Mouse (Mus musculus): ENCODE data around the gene Abcg8. TPM values are rescaled to one million over a fixed set of nuclear protein-coding genes. Genes with fewer than 3 reads are reported as not detected.

The Abcg8 gene
- total and polyA plus RNA-seq, 3 experiments, result 0.04 TPM; not detected in 2

DNA sequence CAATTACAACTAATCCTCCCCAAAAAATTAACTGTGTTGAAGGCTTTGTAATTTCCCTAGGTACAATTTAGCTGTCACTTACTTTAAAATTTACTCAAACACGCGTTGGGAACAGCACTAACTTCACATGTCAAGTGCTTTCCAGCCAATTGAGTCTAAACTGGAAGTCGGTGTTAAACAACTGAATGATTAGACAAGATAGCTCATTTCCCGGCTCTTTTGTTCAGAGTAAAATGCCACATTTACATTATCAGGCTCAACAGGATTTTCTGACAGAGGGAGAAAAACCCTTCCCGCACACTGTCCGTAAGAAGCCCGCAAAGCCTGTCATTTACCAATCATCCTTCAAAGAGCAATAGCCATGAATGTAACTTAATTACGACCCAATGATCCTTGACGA lies 68.9 kb downstream of the Abcg8 start:
- peaks cover 18 to 66% of the 10 kb centered on the region in 2 experiments for H3K36me3 ChIP-seq (replicated peaks in 1 of 2; ENCODE audit: control insufficient read depth in 1 of 2, insufficient read depth in 1 of 2, low read length in 1 of 2)
- in situ Hi-C loops (cut with MboI; ENCODE audit: low pct_ligation_motif_present, low pct_unique_long_range_greater_than_20kb, low sequenced_read_pairs) (no loop called here), dilution Hi-C loops (cut with MboI; ENCODE audit: extremely low pct_ligation_motif_present, extremely low pct_unique_long_range_greater_than_20kb, low sequenced_read_pairs) (no loop called here)
- no peak overlapping the region for H3K9ac ChIP-seq (ENCODE audit: insufficient read depth, low read depth)
- H3K79me2 ChIP-seq (replicated peaks; ENCODE audit: control insufficient read depth, extremely low read depth, insufficient read depth, poor library complexity, severe bottlenecking), result no peaks in the 10 kb centered on the region
- H3K4me2 ChIP-seq (ENCODE audit: insufficient read depth, low read depth, poor library complexity, severe bottlenecking), result no peak overlapping the region
- peaks cover 0 to 5% of the 10 kb centered on the region in 2 experiments; a peak in 1 of 4 replicates for H3K4me1 ChIP-seq (ENCODE audit: control insufficient read depth in 1 of 2, insufficient read depth in 2 of 2)
- H3K27me3 ChIP-seq (replicated peaks), result no peaks in the 10 kb centered on the region
- no peak overlapping the region for H3K4me3 ChIP-seq (replicated peaks in 1 of 3; ENCODE audit: low read depth in 2 of 3, low read length in 2 of 3, poor library complexity in 1 of 3)
- DNase-seq (ENCODE audit: extremely low read depth), result no peak
- no peak for TF ChIP-seq MYC (IDR thresholded peaks at IDR 0.05; ENCODE audit: low read depth, low read length)
- no peak for TF ChIP-seq ETS1 (conservative IDR thresholded peaks at IDR 0.05; ENCODE audit: low read depth, low read length)
- no peak for TF ChIP-seq RCOR1 (conservative IDR thresholded peaks at IDR 0.05; ENCODE audit: low read depth, low read length)
- no peak for TF ChIP-seq BHLHE40 (IDR thresholded peaks at IDR 0.05; ENCODE audit: low read depth, low read length)
- no peak for TF ChIP-seq ZMIZ1 (IDR thresholded peaks at IDR 0.05; ENCODE audit: low read depth, low read length)
- no peak for TF ChIP-seq MAZ (IDR thresholded peaks at IDR 0.05; ENCODE audit: low read depth, low read length)
- TF ChIP-seq CHD1 (IDR thresholded peaks at IDR 0.05; ENCODE audit: low read depth, low read length), result no peak
- TF ChIP-seq USF2 (conservative IDR thresholded peaks at IDR 0.05; ENCODE audit: low read depth, low read length), result no peak
- no peak for TF ChIP-seq EP300 (IDR thresholded peaks at IDR 0.05; ENCODE audit: low read length)
- TF ChIP-seq JUN (IDR thresholded peaks at IDR 0.05; ENCODE audit: insufficient read depth, low read depth, low read length), result no peak
- TF ChIP-seq ZKSCAN1 (IDR thresholded peaks at IDR 0.05; ENCODE audit: borderline replicate concordance, low read depth, low read length), result no peak
- no peak for TF ChIP-seq JUND (conservative IDR thresholded peaks at IDR 0.05; ENCODE audit: low read depth, low read length)
- TF ChIP-seq SMC3 (IDR thresholded peaks at IDR 0.05; ENCODE audit: low read depth, low read length), result no peak
- TF ChIP-seq KAT2A (IDR thresholded peaks at IDR 0.05; ENCODE audit: insufficient replicate concordance, low read length), result no peak
- no peak for TF ChIP-seq HCFC1 (IDR thresholded peaks at IDR 0.05; ENCODE audit: low read depth, low read length)
- no peak for TF ChIP-seq MEF2A (IDR thresholded peaks at IDR 0.05; ENCODE audit: borderline replicate concordance, low read depth, low read length)
- H3K27ac ChIP-seq (ENCODE audit: insufficient read depth, low read depth), result no peak overlapping the region
- H3K9me3 ChIP-seq (replicated peaks; ENCODE audit: low read length), result no peaks in the 10 kb centered on the region

DNA sequence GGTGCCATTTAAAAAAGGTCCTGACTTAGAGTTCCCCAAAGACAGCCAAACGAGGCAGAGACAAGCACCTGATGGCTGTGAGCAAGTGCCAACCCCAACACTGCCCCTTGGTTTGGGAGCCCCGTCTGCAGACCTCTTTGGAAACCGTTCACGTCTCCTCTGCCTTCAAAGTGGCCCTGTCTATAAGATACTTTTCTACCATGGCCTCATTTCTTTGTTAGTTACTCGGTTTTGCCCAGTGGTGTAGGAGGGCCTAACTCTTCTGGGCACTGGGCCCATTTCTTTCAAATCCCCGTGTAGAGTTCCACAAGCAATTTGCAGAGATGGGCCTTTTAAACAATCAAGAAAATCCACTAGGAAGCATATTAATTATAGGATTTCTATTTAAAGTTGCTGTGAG lies 71.1 kb downstream of the Abcg8 start:
- TF ChIP-seq HCFC1 (IDR thresholded peaks at IDR 0.05; ENCODE audit: low read depth, low read length) (no peak), CHD2 (IDR thresholded peaks at IDR 0.05; ENCODE audit: low read length) (no peak), RAD21 (IDR thresholded peaks at IDR 0.05; ENCODE audit: low read depth, low read length) (no peak), SIN3A (IDR thresholded peaks at IDR 0.05; ENCODE audit: low read length) (no peak), MAFK (IDR thresholded peaks at IDR 0.05; ENCODE audit: insufficient replicate concordance, low read length) (no peak), POLR2A (IDR thresholded peaks at IDR 0.05; ENCODE audit: low read depth, low read length) (no peak), ZMIZ1 (IDR thresholded peaks at IDR 0.05; ENCODE audit: low read depth, low read length) (no peak), MXI1 (IDR thresholded peaks at IDR 0.05; ENCODE audit: low read depth, low read length) (no peak), BHLHE40 (IDR thresholded peaks at IDR 0.05; ENCODE audit: low read depth, low read length) (no peak), MAZ (IDR thresholded peaks at IDR 0.05; ENCODE audit: low read depth, low read length) (no peak), E2F4 (IDR thresholded peaks at IDR 0.05; ENCODE audit: insufficient replicate concordance, low read depth, low read length) (no peak), CTCF (conservative IDR thresholded peaks at IDR 0.05 in 1 of 2, IDR thresholded peaks at IDR 0.05 in 1 of 2; ENCODE audit: low read depth in 2 of 2, low read length in 2 of 2) (no peak)
- DNase-seq (ENCODE audit: extremely low read depth), result no peak
- H3K27me3 ChIP-seq (replicated peaks), result no peaks in the 10 kb centered on the region
- no peak overlapping the region for H3K9ac ChIP-seq (ENCODE audit: insufficient read depth, low read depth)
- dilution Hi-C loops (cut with MboI; ENCODE audit: extremely low pct_ligation_motif_present, extremely low pct_unique_long_range_greater_than_20kb, low sequenced_read_pairs) (no loop called here), in situ Hi-C loops (cut with MboI; ENCODE audit: low pct_ligation_motif_present, low pct_unique_long_range_greater_than_20kb, low sequenced_read_pairs) (no loop called here)
- H3K4me3 ChIP-seq (replicated peaks in 1 of 3; ENCODE audit: low read depth in 2 of 3, low read length in 2 of 3, poor library complexity in 1 of 3), result no peak overlapping the region
- peaks cover 31 to 79% of the 10 kb centered on the region in 2 experiments for H3K36me3 ChIP-seq (replicated peaks in 1 of 2; ENCODE audit: control insufficient read depth in 1 of 2, insufficient read depth in 1 of 2, low read length in 1 of 2)
- H3K27ac ChIP-seq (ENCODE audit: insufficient read depth, low read depth), result no peak overlapping the region
- H3K4me2 ChIP-seq (ENCODE audit: insufficient read depth, low read depth, poor library complexity, severe bottlenecking), result no peak overlapping the region
- peaks cover 0 to 2% of the 10 kb centered on the region in 2 experiments; a peak in 1 of 4 replicates for H3K4me1 ChIP-seq (ENCODE audit: control insufficient read depth in 1 of 2, insufficient read depth in 2 of 2)
- no peaks in the 10 kb centered on the region for H3K9me3 ChIP-seq (replicated peaks; ENCODE audit: low read length)
- H3K79me2 ChIP-seq (replicated peaks; ENCODE audit: control insufficient read depth, extremely low read depth, insufficient read depth, poor library complexity, severe bottlenecking), result no peaks in the 10 kb centered on the region
